Mouse (Mus musculus) erythroid progenitor cell, adult 5-6 weeks (primary cell): Measurements from ENCODE around the gene Gm20737. TPM values are rescaled to one million over a fixed set of nuclear protein-coding genes. Genes with fewer than 3 reads are reported as not detected.
"Not testable (repeated sequence)": the region's sequence is repeated elsewhere in the genome, so short reads cannot be mapped to it uniquely, and the experiment has no call there.

ENCODE experiments used
- ATAC-seq: replicated peaks from 2 replicates; pipeline ENCODE4 v1.8.0; 2016; ENCODE audit warnings: moderate number of reproducible peaks, mild to moderate bottlenecking, moderate TSS enrichment, inconsistent platforms; ENCODE audit not compliant: poor library complexity, low FRiP score, severe bottlenecking
- total RNA-seq, 2 experiments: library from RNA; stranded (forward) in 1 of 2; stranded (reverse) in 1 of 2; fragments of 150-400 nt in 1 of 2; fragments of 186-747, 209-891 nt in 1 of 2; gene quantifications; 2 replicates each; pipeline versions ENCODE4 v1.2.3 to v1.2.4; 2015 to 2017; ENCODE audit warnings: low replicate concordance in 2 of 2

Gene Gm20737
- total RNA-seq (2015; ENCODE audit: low replicate concordance), result not detected in 2 replicates
- not detected in 2 replicates for total RNA-seq (2017; ENCODE audit: low replicate concordance)

DNA sequence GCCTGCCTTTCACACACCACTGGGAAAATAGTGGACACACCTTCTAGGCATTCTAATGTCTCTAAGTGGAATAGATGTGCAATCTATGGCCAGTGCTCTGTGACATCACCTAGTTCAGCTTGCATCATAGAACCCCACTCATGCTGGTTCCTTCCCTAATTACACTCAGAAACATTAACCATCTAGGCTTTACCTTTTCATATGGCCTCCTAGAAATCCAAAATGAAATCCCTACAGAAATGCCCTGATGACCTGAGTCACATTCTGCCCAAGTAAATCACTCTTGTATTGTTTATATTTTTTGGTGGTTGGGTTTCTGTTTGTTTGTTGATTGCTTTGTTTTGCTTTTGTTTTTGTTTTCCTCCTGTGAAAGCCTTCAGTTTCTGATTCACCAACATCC is at the start of gene Gm20737:
Gene Gm20737, minus strand, starts transcription at position 101 of the 400 bp plus-strand sequence.
- not testable (repeated sequence) for ATAC-seq

GRCm38 (mm10) chrY:10553153-10553552 is 17.3 kb upstream of the Gm20737 start, which contains the start of gene Gm21775:
Gene Gm21775, plus strand, starts transcription at chrY:10553453.
- ATAC-seq, result not testable (repeated sequence)

Other genes with a start within 250 kb of the Gm20737 start
- gene Gm20834, start 211.5 kb downstream of the Gm20737 start, total RNA-seq (2015; ENCODE audit: low replicate concordance), result not detected in 2 replicates
- gene Gm20834, start 211.5 kb downstream of the Gm20737 start, total RNA-seq (2017; ENCODE audit: low replicate concordance), result not detected in 2 replicates
- not detected in 2 replicates for gene Gm28510, start 123.3 kb downstream of the Gm20737 start, total RNA-seq (2015; ENCODE audit: low replicate concordance)
- gene Gm28510, start 123.3 kb downstream of the Gm20737 start, total RNA-seq (2017; ENCODE audit: low replicate concordance), result not detected in 2 replicates
- gene Gm21775, start 17.4 kb upstream of the Gm20737 start, total RNA-seq (2015; ENCODE audit: low replicate concordance), result not detected in 2 replicates
- not detected in 2 replicates for gene Gm21775, start 17.4 kb upstream of the Gm20737 start, total RNA-seq (2017; ENCODE audit: low replicate concordance)
- not detected in 2 replicates for gene Gm21900, start 80.3 kb upstream of the Gm20737 start, total RNA-seq (2015; ENCODE audit: low replicate concordance)
- not detected in 2 replicates for gene Gm21900, start 80.3 kb upstream of the Gm20737 start, total RNA-seq (2017; ENCODE audit: low replicate concordance)
- not detected in 2 replicates for gene Gm20777, start 216.4 kb upstream of the Gm20737 start, total RNA-seq (2015; ENCODE audit: low replicate concordance)
- not detected in 2 replicates for gene Gm20777, start 216.4 kb upstream of the Gm20737 start, total RNA-seq (2017; ENCODE audit: low replicate concordance)